Mouse (Mus musculus) CH12.LX (cell line): ENCODE measurements around the gene Tmx4. TPM values are rescaled to one million over a fixed set of nuclear protein-coding genes. Genes with fewer than 3 reads are reported as not detected.

Experiments
- DNase-seq: peaks from one replicate; pipeline ENCODE4 v3.0.0-alpha.2; 2013; ENCODE audit errors: extremely low read depth
- H3K27ac ChIP-seq: 2 replicates; pipeline ENCODE4 v1.5.1; 2012; ENCODE audit warnings: low read depth, mild to moderate bottlenecking, control low read depth, moderate library complexity; ENCODE audit not compliant: insufficient read depth
- H3K27me3 ChIP-seq: replicated peaks from 2 replicates; pipeline ENCODE3; 2012; ENCODE audit warnings: inconsistent platforms
- H3K36me3 ChIP-seq, 2 experiments: replicated peaks in 1 of 2; 2 replicates each; pipeline versions ENCODE3 to v1.6.1; 2012; ENCODE audit warnings: inconsistent platforms in 1 of 2, low read length in 1 of 2, mild to moderate bottlenecking in 1 of 2, mixed read lengths in 1 of 2, moderate library complexity in 1 of 2; ENCODE audit not compliant: control insufficient read depth in 1 of 2, insufficient read depth in 1 of 2
- H3K4me1 ChIP-seq, 2 experiments: 2 replicates each; pipeline ENCODE4 v1.6.1; 2012; ENCODE audit warnings: inconsistent platforms in 1 of 2, moderate library complexity in 1 of 2; ENCODE audit not compliant: insufficient read depth in 2 of 2, control insufficient read depth in 1 of 2
- H3K4me2 ChIP-seq: 2 replicates; pipeline ENCODE4 v1.6.1; 2012; ENCODE audit warnings: low read depth, mild to moderate bottlenecking, control low read depth; ENCODE audit not compliant: poor library complexity, insufficient read depth, severe bottlenecking
- H3K4me3 ChIP-seq, 3 experiments: fragments of 150-350 bp in 1 of 3; sonication (generic) in 1 of 3; replicated peaks in 1 of 3; 2 replicates each; pipeline versions ENCODE3 to v1.5.1; 2011 to 2012; ENCODE audit warnings: low read depth in 2 of 3, low read length in 2 of 3, mild to moderate bottlenecking in 2 of 3, moderate library complexity in 2 of 3, control low read depth in 1 of 3, improper control_type of control experiment in 1 of 3, inconsistent platforms in 1 of 3, mixed read lengths in 1 of 3; ENCODE audit not compliant: poor library complexity in 1 of 3
- H3K79me2 ChIP-seq: replicated peaks from 2 replicates; pipeline ENCODE4 v1.6.1; 2012; ENCODE audit warnings: mild to moderate bottlenecking, moderate library complexity; ENCODE audit not compliant: control insufficient read depth, poor library complexity, insufficient read depth, severe bottlenecking; ENCODE audit errors: extremely low read depth
- H3K9ac ChIP-seq: 2 replicates; pipeline ENCODE4 v1.6.1; 2012; ENCODE audit warnings: low read depth, mild to moderate bottlenecking, control low read depth, moderate library complexity; ENCODE audit not compliant: insufficient read depth
- H3K9me3 ChIP-seq: replicated peaks from 2 replicates; pipeline ENCODE3; 2012; ENCODE audit warnings: low read length, inconsistent platforms, mixed read lengths
- BHLHE40 ChIP-seq: IDR thresholded peaks from 2 replicates; pipeline ENCODE4 v1.6.1; 2011; ENCODE audit warnings: mild to moderate bottlenecking, low read depth, low read length, improper control_type of control experiment
- CTCF ChIP-seq, 2 experiments: IDR thresholded peaks in 1 of 2; conservative IDR thresholded peaks in 1 of 2; 2 replicates each; pipeline ENCODE4 v1.5.1; 2011 to 2012; ENCODE audit warnings: low read depth in 2 of 2, low read length in 2 of 2, improper control_type of control experiment in 1 of 2, inconsistent platforms in 1 of 2, mild to moderate bottlenecking in 1 of 2, moderate library complexity in 1 of 2
- ELF1 ChIP-seq: IDR thresholded peaks from 2 replicates; pipeline ENCODE4 v1.6.1; 2014; ENCODE audit warnings: low read depth, mild to moderate bottlenecking, inconsistent platforms, low read length, improper control_type of control experiment
- GABPA ChIP-seq: IDR thresholded peaks from 2 replicates; pipeline ENCODE4 v1.6.1; 2012; ENCODE audit warnings: low read depth, low read length, improper control_type of control experiment, inconsistent platforms; ENCODE audit not compliant: insufficient replicate concordance
- POLR2AphosphoS2 ChIP-seq: IDR thresholded peaks from 2 replicates; pipeline ENCODE4 v1.6.1; 2011; ENCODE audit warnings: low read depth, low read length, improper control_type of control experiment
- RAD21 ChIP-seq: IDR thresholded peaks from 2 replicates; pipeline ENCODE4 v1.6.1; 2011; ENCODE audit warnings: low read depth, mild to moderate bottlenecking, low read length, improper control_type of control experiment, moderate library complexity
- SMC3 ChIP-seq: IDR thresholded peaks from 2 replicates; pipeline ENCODE4 v1.6.1; 2011; ENCODE audit warnings: low read depth, low read length, improper control_type of control experiment
- TBP ChIP-seq: conservative IDR thresholded peaks from 2 replicates; pipeline ENCODE4 v1.6.1; 2011; ENCODE audit warnings: low read depth, low read length, improper control_type of control experiment
- TCF12 ChIP-seq: IDR thresholded peaks from 2 replicates; pipeline ENCODE4 v1.6.1; 2014; ENCODE audit warnings: low read depth, mild to moderate bottlenecking, inconsistent platforms, low read length, improper control_type of control experiment
- ZC3H11A ChIP-seq: IDR thresholded peaks from 2 replicates; pipeline ENCODE4 v1.6.1; 2012; ENCODE audit warnings: low read depth, mild to moderate bottlenecking, inconsistent platforms, low read length, improper control_type of control experiment
- dilution Hi-C: fragments of 300-500 bp; cut with MboI; formaldehyde crosslinking; loops from 2 replicates; pipeline ENCODE4 v1.14.3; 2020; ENCODE audit warnings: low sequenced_read_pairs; ENCODE audit not compliant: extremely low pct_unique_long_range_greater_than_20kb, extremely low pct_ligation_motif_present
- in situ Hi-C: fragments of 300-500 bp; cut with MboI; formaldehyde crosslinking; loops from 3 replicates; pipeline ENCODE4 v1.14.3; 2019; ENCODE audit warnings: low sequenced_read_pairs, low pct_ligation_motif_present, low pct_unique_long_range_greater_than_20kb, mixed read lengths
- polyA plus RNA-seq: library from polyadenylated mRNA; unstranded; fragments of >175 nt; gene quantifications from 2 replicates; pipeline ENCODE4 v1.2.1, GENCODE M21; 2012; ENCODE audit warnings: low read depth; ENCODE audit not compliant: insufficient read length
- total RNA-seq, 2 experiments: library from RNA; depleted of rRNA; stranded (reverse); fragments of 300-350 nt in 1 of 2; fragments of >200 nt in 1 of 2; gene quantifications; 2 replicates each; pipeline ENCODE4 v1.2.3; 2012 to 2014

Tmx4 gene
- total and polyA plus RNA-seq, 3 experiments = 5.8 to 10.4 (median 9.7) TPM

DNA sequence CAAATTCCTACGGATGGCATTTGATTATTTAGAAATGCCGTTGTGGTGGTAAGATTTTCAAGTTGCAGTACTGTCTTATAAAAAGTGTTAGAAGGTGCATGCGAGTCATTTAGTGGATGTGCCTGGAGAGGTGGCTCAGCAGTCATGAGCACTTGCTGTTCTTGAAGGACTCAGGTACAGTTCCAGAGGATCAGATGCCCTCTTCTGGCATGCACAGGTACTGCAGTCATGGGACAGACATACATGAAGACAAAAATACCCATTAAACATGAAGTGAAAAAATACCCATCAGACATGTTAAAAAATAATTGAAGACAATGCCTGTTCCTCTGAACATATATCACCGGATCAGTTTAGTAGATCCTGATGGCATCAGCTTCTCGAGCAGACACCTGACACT, 29.7 kb upstream of the Tmx4 start:
- no peaks in the 10 kb centered on the region for H3K9me3 ChIP-seq
- no peak overlapping the region for H3K9ac ChIP-seq
- in situ Hi-C loops (loop anchor here (10.0 kb wide), 1 partner anchor 119 kb away; the partner anchor contains the start of gene Hao1), dilution Hi-C loops (no loop called here)
- TF ChIP-seq ZC3H11A = peak; percentile 16; the same call in 1 of the 2 replicates
- TF ChIP-seq BHLHE40 = no peak
- peak; percentile 85 for TF ChIP-seq SMC3
- no peak for TF ChIP-seq TBP
- peak; percentile 76 to 90 for TF ChIP-seq CTCF (conservative IDR thresholded peaks at IDR 0.05 in 1 of 2, IDR thresholded peaks at IDR 0.05 in 1 of 2; ENCODE audit: low read depth in 2 of 2, low read length in 2 of 2)
- TF ChIP-seq RAD21 = peak; percentile 68
- H3K4me1 ChIP-seq = no peaks in the 10 kb centered on the region
- H3K27me3 ChIP-seq = no peaks in the 10 kb centered on the region
- H3K36me3 ChIP-seq = no peaks in the 10 kb centered on the region
- peak; percentile 69 for DNase-seq
- H3K4me3 ChIP-seq = no peak overlapping the region
- H3K27ac ChIP-seq = no peak overlapping the region
- H3K79me2 ChIP-seq = no peaks in the 10 kb centered on the region
- no peak overlapping the region for H3K4me2 ChIP-seq

DNA sequence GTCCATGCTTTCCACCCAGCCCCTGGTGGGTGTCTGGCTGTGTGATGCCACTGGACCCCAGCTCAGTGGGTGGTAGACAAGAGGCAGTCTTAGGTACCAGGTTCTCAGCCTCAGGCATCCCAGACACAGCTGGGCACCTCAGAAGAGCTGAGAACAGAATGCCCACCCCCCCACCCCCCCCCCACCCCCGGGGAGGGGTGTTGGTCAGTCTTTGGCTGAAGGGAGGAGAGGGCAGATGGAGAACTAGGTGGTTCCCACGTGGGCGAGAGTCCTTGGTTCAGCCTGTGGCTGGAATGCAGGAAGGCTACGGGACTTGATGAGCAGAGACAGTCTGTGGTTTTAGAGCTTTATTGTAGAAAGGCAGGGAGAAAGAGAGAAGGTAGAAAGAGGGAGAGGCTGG, 12.5 kb upstream of the Tmx4 start:
- TF ChIP-seq ELF1 (no peak), ZC3H11A (no peak), GABPA (no peak)
- no peak overlapping the region for H3K27ac ChIP-seq
- no peaks in the 10 kb centered on the region for H3K36me3 ChIP-seq
- H3K4me3 ChIP-seq = no peak overlapping the region
- H3K4me1 ChIP-seq = no peaks in the 10 kb centered on the region
- H3K27me3 ChIP-seq = no peaks in the 10 kb centered on the region
- no peaks in the 10 kb centered on the region for H3K79me2 ChIP-seq
- no peak for DNase-seq
- H3K4me2 ChIP-seq = no peak overlapping the region
- in situ Hi-C loops = no loop called here
- no peak overlapping the region for H3K9ac ChIP-seq
- dilution Hi-C loops = no loop called here
- no peaks in the 10 kb centered on the region for H3K9me3 ChIP-seq

DNA sequence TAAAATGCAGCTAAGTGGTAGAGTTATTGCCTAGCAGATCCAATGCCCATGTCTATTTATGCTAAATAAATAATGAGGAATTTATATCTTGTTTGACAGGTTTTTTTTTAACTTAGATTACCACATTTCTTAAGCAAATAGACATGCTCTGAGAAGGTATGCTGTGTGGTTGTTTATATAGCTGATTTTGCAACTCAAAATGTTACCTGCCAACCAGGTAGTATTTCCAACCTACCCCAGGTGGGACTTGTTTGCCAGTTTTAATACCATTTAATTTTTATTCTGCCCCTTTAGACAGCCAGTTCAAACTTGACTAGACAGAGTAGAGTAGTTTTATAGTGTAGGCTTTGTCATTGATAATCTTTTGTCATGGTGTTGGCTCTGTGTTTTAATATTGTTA, 10.7 kb upstream of the Tmx4 start:
- no peak for TF ChIP-seq POLR2AphosphoS2
- TF ChIP-seq ZC3H11A = no peak
- TF ChIP-seq TCF12 = no peak

More for the DNA sequence above, 10.7 kb upstream of the Tmx4 start:
- Histone ChIP-seq H3K79me2 (no peaks in the 10 kb centered on the region), H3K27me3 (no peaks in the 10 kb centered on the region), H3K27ac (no peak overlapping the region), H3K4me3 (no peak overlapping the region), H3K9ac (no peak overlapping the region), H3K9me3 (peaks cover 2% of the 10 kb centered on the region), H3K4me1 (no peaks in the 10 kb centered on the region), H3K36me3 (no peaks in the 10 kb centered on the region), H3K4me2 (no peak overlapping the region)
- DNase-seq = no peak
- dilution Hi-C loops = no loop called here
- in situ Hi-C loops = no loop called here
